Mouse (Mus musculus) induced T-regulatory cell, adult 2 months (primary cell): Measurements from ENCODE around the gene Slc13a5.

ENCODE experiments used
- DNase-seq: peaks from one replicate; pipeline ENCODE4 v3.0.0-alpha.2; 2012; ENCODE audit warnings: low read depth

Slc13a5 gene

GRCm38 (mm10) chr11:72266960-72267560, at the start of gene Slc13a5:
Slc13a5 (minus strand) TSS chr11:72267222.
- DNase-seq, result peak; percentile 6

DNA sequence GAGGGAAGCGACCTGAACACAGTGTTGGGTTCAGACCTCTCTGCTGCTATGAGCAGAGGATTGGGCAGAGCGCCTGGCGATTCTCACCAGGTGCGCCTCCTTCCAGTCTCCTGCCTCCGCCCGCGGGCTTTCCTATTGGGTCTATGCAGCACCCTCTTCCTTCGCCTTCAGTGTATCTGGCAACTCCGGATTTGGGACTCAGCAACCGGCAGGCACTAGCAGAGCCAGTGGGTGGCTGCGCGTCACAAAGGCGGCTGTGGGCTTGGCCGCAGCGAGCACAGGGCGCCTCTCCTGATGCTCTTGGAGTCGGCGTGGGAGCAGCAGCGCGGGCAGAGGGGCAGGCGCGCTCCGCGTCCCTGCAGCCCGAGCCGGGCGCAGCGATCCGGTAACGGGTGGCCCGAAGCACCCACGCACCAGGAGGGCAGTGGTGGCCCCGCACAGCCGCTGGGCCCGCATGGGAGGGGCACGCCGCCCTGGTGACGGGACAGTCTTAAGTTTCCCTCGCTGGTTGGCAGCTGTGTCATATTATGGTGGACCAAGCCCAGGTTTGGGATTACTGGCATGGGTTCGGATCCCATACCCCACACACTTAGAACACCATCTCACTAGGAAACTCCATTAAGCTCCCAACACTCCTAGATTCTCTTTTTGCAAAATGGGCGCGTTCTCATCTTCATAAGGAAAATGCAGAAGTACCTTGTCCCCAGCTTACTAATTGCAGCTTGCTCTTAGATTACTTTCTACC, 47.3 kb upstream of the Slc13a5 start, which contains the start of gene Fbxo39:
TSS of gene Fbxo39 (plus strand) at position 294 of the 745 bp plus-strand sequence.
- DNase-seq, result no peak

- no peak for DNase-seq
These were observed 44.5 kb upstream of the Slc13a5 start for GRCm38 (mm10) chr11:72311355-72312001.

DNA sequence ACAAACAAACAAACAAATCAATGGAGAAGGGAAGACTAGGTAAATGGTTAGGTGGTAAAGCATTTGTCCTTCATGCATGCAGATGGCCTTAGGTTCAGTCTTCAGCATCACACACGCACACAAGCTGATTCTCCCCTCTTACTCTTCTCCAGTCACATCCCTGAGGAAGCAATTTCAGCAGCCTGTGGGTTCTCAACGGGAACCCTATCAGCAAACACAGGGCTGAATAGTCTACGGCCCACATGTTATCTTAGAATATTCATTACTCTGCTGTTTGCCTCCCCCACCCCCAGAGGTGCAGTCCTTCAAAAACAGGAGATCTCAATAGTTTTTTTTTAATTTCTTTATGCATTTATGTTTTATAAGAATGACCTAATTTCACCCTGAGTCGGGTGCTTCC, 43.5 kb upstream of the Slc13a5 start:
- DNase-seq, result no peak

- DNase-seq, result no peak
These were observed 42.0 kb upstream of the Slc13a5 start for GRCm38 (mm10) chr11:72308982-72309381.

GRCm38 (mm10) chr11:72307461-72307860, 40.4 kb upstream of the Slc13a5 start:
- DNase-seq, result no peak

DNA sequence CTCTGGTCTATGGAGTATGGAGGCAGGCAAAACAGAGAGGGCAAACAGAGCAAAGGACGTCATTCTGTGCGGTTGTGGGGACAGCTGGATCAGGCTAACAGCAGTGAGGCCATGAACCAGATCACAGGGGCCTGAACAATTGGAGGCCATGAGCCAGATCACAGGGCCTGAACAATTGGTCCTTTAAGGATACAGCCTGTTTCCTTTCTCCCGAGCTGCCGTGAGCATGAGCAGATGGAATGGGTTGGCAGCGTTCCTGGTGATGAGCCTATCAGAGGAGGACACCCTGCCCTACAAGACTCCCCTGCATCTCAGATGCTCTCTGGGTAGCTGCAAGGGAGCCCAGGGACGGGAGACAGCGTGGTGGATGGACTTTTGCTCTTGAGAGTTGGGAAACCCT, 35.2 kb upstream of the Slc13a5 start:
- DNase-seq, result no peak

- peak; percentile 85 for DNase-seq
These were observed 34.3 kb upstream of the Slc13a5 start, which contains the start of gene Xaf1 for GRCm38 (mm10) chr11:72301334-72301733. Xaf1 (plus strand) TSS chr11:72301629.

DNA sequence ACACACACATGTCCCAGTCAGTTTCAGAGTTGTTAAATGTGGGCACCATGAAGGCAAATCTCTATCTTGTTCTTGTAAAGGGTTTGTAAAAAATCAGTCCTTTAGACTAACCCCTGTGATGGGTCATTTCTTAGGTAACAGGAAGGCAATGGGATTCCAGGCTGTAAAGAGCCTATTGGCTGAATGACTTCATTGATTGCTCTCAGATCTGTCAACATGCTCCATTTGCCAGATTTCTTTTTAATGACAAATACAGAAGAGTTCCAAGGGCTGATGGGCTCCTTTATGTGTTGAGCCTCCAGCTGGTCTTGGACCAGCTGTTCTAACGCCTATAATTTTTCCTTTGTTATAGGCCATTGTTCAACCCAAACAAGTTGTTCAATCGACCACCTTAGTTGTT, 26.1 kb upstream of the Slc13a5 start:
- DNase-seq, result no peak

GRCm38 (mm10) chr11:72287543-72287942, 20.5 kb upstream of the Slc13a5 start:
- DNase-seq, result no peak

GRCm38 (mm10) chr11:72287126-72287525, 20.1 kb upstream of the Slc13a5 start:
- no peak for DNase-seq

GRCm38 (mm10) chr11:72286651-72287050, 19.6 kb upstream of the Slc13a5 start:
- no peak for DNase-seq

DNA sequence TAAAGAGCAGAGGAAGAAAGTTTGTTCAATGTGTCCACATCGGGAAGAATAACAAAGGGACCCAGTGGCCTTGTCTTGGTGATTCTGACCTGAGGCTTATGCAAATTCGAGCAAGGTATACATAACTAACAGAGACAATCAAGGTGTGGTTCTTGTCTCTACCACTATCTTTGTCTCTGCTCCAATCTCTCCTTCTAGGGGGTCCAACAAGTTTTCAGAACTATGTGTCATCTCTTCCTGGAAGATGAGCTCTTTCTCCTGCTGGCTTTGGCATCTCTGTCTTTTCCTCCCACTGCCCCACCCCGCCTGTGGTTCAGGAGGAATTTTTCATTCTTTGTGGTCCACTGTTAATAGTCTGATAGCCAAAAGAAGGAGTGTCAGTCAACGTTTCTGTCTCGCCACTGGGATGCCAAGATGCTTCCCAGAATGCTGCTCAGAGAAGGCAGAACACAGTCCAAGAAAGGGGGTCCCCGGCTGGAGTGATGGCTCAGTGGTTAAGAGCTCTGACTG, 19.0 kb upstream of the Slc13a5 start:
- no peak for DNase-seq

- no peak for DNase-seq
These were observed 17.6 kb upstream of the Slc13a5 start for GRCm38 (mm10) chr11:72284532-72285182.

DNA sequence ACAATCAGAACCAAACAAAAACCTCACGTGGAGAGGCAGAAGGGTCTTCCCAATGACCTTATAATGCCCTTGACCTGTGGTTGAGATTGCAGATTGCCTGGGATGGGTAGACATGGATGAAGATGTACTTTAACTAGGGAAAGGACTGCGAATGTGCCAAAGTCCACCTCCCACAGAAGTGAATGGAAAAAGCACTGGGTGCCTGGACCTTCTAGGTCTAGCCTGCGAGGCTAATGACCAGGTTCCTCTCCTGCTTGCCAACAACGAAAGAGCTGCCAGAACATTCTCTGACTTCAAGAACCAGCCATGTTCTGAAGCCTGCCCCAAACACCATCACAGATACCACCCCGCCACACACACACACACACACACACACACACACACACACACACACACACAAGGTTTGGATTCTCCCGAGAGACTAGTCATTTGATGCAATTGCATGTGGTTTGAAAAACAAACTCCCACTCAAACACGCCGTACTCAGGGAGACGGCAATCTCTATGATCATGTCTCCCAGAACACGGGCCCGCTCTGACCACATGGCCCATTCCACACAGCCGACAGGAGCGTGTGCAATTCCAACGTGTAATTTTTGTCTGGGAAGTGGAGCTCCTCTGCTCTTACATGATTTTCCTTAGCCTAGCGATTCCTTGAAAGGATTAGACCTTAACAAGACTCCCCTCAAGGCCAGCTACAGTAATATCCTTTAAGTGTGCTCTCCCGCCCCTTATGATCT, 16.6 kb upstream of the Slc13a5 start:
- no peak for DNase-seq

DNA sequence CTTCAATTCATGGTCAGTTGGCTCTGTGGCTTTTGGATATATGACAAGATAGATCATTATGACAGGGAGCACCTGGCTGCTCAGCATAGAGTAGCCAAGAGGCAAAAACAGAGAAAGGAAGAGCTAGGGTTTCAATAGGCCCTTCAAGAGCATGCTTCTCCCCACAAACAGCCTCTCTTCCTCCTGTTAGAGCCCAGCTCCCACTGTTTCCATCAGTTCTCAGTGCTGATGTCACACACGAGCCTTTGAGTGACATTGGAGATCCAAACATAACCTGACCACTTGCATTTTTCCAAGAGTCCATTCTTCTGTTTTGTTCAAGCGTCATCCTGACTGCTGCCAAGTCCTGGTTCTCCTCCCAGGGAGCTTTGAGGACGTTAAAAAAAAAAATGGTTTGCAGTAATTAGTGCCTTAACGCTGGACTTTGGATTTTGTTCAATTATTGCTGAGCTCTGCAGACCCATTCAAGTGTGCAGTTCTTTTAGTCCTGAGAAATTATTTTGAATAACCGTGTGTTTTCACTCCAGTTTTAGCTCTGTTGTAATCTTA, 14.9 kb upstream of the Slc13a5 start:
- no peak for DNase-seq

DNA sequence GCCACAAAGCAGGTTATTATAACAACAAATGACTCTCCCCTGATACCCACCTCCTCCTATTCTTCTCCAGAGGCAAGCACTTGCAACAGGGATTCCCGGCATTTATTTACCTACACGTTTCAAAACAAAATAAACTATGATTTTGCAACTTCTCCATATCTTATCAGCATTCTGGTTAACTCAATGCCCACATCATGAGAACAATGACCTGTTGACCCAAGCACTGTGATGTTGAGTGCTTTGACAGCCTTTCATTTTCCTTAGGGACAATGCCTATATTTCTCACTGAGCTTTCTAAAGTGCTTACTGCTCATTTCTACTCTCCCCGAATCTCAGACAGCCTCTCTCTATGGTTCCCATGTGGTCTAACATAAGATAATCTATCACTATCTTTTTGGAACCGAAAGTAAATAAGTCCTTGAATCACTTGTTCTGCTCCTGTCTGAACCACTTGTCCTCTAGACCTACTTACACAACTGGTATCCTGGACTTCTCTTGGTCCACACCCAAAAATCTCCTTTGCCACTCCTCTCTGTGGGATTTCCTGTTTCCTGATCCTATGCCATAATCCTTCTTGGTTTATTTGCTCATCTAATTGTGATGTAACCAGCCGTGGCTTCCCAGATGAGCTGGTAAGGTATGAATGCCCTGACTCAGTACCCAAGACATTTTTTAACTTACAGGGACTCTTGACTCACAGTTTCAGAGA, 14.3 kb upstream of the Slc13a5 start:
- DNase-seq, result no peak

- DNase-seq, result no peak
These were observed 6.3 kb upstream of the Slc13a5 start for GRCm38 (mm10) chr11:72273341-72273740.

GRCm38 (mm10) chr11:72271761-72272160, 4.7 kb upstream of the Slc13a5 start:
- no peak for DNase-seq

GRCm38 (mm10) chr11:72266207-72266959, 639 bp downstream of the Slc13a5 start:
- peak; percentile 40 for DNase-seq
